Comparison of ENCODE assay signal across 9 mouse cellular contexts in the genomic region with DNA sequence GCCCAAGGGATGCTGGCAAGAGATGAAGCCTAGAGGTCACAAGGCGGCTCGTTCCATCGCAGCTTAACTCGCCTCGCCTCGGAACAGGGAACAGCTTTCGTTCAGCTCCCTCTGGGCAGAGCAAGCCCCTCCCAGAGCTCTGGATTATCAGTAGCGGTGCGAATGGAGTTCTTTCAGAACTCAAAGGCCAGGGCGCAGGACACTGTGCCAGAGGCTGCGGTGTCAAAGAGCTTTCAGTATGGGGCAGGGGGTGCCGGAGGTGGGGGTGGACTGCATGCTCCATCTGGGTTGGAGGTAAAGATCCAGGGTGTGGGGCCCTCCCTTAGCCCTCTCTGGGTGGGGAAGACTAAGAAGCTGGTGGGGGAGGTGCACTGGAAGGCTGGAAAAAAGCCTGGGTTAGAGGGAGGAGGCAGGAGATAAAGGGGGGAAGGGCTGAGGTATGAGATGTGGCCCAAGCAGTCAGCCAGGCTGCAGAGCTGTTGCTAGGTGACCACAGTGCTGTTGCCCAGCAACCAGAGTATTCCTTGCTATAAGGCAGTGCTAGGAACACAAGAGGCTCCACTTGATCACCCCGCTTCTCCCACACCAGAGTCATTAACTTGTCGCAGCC. TPM values are rescaled to one million over a fixed set of nuclear protein-coding genes. Genes with fewer than 3 reads are reported as not detected.
DNase-seq lines count a peak whose midpoint lies in the region; ATAC-seq and TF ChIP-seq lines count a peak whose summit lies in the region.
"Had no signal": no experiment of that assay in that cellular context is flagged by ENCODE, and none has a peak within 500 bp of the region (broad histone marks: within the 10 kb centered on the region; RNA-seq: fewer than 3 reads in every experiment).

No protein-coding gene starts in this region.

- peak overlapping the region; percentile 88 for H3K27ac ChIP-seq in ES-E14 (ENCODE audit: insufficient read depth, low read depth, low read length, poor library complexity, severe bottlenecking)
- peak overlapping the region; percentile 94 for H3K27ac ChIP-seq in forebrain, postnatal 0 days (ENCODE audit: low read depth, low read length)
- H3K27ac ChIP-seq in hindbrain, embryonic 10.5 days, result peak overlapping the region; percentile 93
- H3K27ac ChIP-seq: liver, embryonic 15.5 days had no signal

- H3K9me3 ChIP-seq in ES-E14 (ENCODE audit: control insufficient read depth, insufficient read depth, low read depth, low read length), result no peaks in the 10 kb centered on the region
- no peaks in the 10 kb centered on the region for H3K9me3 ChIP-seq in forebrain, postnatal 0 days (ENCODE audit: low read length)
- no peaks in the 10 kb centered on the region for H3K9me3 ChIP-seq in hindbrain, embryonic 10.5 days
- H3K9me3 ChIP-seq: liver, embryonic 15.5 days had no signal

- H3K4me2 ChIP-seq in forebrain, postnatal 0 days (ENCODE audit: low read depth), result peak overlapping the region; percentile 47
- H3K4me2 ChIP-seq: liver, embryonic 15.5 days had no signal

- H3K9ac ChIP-seq in ES-E14 (ENCODE audit: insufficient read depth, low read depth, low read length, poor library complexity, severe bottlenecking), result peak overlapping the region; percentile 22; the same call in 1 of the 2 replicates
- peak overlapping the region; percentile 44 for H3K9ac ChIP-seq in forebrain, postnatal 0 days
- H3K9ac ChIP-seq: liver, embryonic 15.5 days had no signal

- 1% methylated on average over 14 of the region's 14 CpGs for WGBS in forebrain, postnatal 0 days
- under 1% methylated on average over 14 of the region's 14 CpGs for WGBS in hindbrain, embryonic 10.5 days

- H3K4me3 ChIP-seq in ES-E14 (ENCODE audit: insufficient read depth in 1 of 2, low read depth in 1 of 2, low read length in 2 of 2, poor library complexity in 1 of 2, severe bottlenecking in 1 of 2), result peak overlapping the region in 1 of 2 experiments; percentile 1; a peak in 1 of 4 replicates
- H3K4me3 ChIP-seq in forebrain, postnatal 0 days (ENCODE audit: low read depth, low read length), result peak overlapping the region; percentile 13; the same call in 1 of the 2 replicates
- H3K4me3 ChIP-seq in hindbrain, embryonic 10.5 days, result peak overlapping the region; percentile 47
- H3K4me3 ChIP-seq: liver, embryonic 15.5 days had no signal

- H3K36me3 ChIP-seq in ES-E14 (ENCODE audit: control insufficient read depth, insufficient read depth, low read length, poor library complexity, severe bottlenecking), result no peaks in the 10 kb centered on the region
- peaks cover 4% of the 10 kb centered on the region; the same call in 1 of the 2 replicates for H3K36me3 ChIP-seq in forebrain, postnatal 0 days (ENCODE audit: insufficient read depth)
- H3K36me3 ChIP-seq in hindbrain, embryonic 10.5 days, result peaks cover 6% of the 10 kb centered on the region; the same call in 1 of the 2 replicates
- H3K36me3 ChIP-seq: liver, embryonic 15.5 days had no signal

- H3K4me1 ChIP-seq in ES-E14 (ENCODE audit: control insufficient read depth in 2 of 2, insufficient read depth in 2 of 2, low read length in 2 of 2, poor library complexity in 1 of 2), result peaks cover 8 to 25% of the 10 kb centered on the region in 2 experiments
- H3K4me1 ChIP-seq in forebrain, postnatal 0 days (ENCODE audit: insufficient read depth), result peaks cover 24% of the 10 kb centered on the region
- peaks cover 40% of the 10 kb centered on the region for H3K4me1 ChIP-seq in hindbrain, embryonic 10.5 days (replicated peaks)

- no peaks in the 10 kb centered on the region for H3K27me3 ChIP-seq in forebrain, postnatal 0 days (ENCODE audit: insufficient read depth, low read length)
- H3K27me3 ChIP-seq in hindbrain, embryonic 10.5 days (ENCODE audit: insufficient read depth, poor library complexity, severe bottlenecking), result peaks cover 17% of the 10 kb centered on the region
- H3K27me3 ChIP-seq: liver, embryonic 15.5 days had no signal

- no peak for TF ChIP-seq CTCF in forebrain, postnatal 0 days (IDR thresholded peaks at IDR 0.05; ENCODE audit: low read depth)

- ATAC-seq in forebrain, postnatal 0 days, result peak; percentile 98

- in situ Hi-C loops in ES-E14 (cut with MboI; ENCODE audit: low sequenced_read_pairs in 2 of 2, unreplicated experiment in 2 of 2), result no loop called here

- peak; percentile 89 for DNase-seq in ES-E14 (ENCODE audit: low read depth, low spot score)
- DNase-seq in cerebellum, adult 18-20 months, result peak; percentile 53 to 75
- DNase-seq in forebrain, postnatal 0 days, result peak; percentile 91
- peak; percentile 96 for DNase-seq in hindbrain, embryonic 10.5 days (ENCODE audit: low spot score)
- DNase-seq in layer of hippocampus, postnatal 10 days (ENCODE audit: low spot score in 2 of 2), result peak; percentile 73 to 74
- DNase-seq in lung, postnatal 36 days, result peak; percentile 77
- peak; percentile 89 to 95 for DNase-seq in right cerebral cortex, postnatal 36 days (ENCODE audit: low spot score in 2 of 2)
- DNase-seq in thymus, postnatal 4 days, result no peak

TF ChIP-seq in ES-E14, 5 proteins besides CTCF, POLR2A, EP300 and RAD21:
- no peak for TF ChIP-seq ZC3H11A (IDR thresholded peaks at IDR 0.05; ENCODE audit: borderline replicate concordance, low read depth, low read length)
- no peak for TF ChIP-seq ZNF384 (IDR thresholded peaks at IDR 0.05; ENCODE audit: low read depth, low read length)

RNA-seq across cellular contexts. Expression of a gene that starts 9.1 kb away (rescaled TPM):
- 56.9 and 78.8 TPM in 2 replicates for total RNA-seq in ES-E14 (2012; rRNA removed)
- 353 and 511 TPM in 2 replicates for total RNA-seq in forebrain, postnatal 0 days (2014; rRNA removed)
- polyA plus RNA-seq in forebrain, postnatal 0 days (2015; fragmentation: Nextera tagmentation; extraction: Ambion mirVana), result 206 and 283 TPM in 2 replicates
- 166 and 233 TPM in 2 replicates for polyA plus RNA-seq in hindbrain, embryonic 10.5 days (2016; fragmentation: Nextera tagmentation; extraction: Ambion mirVana)
- total RNA-seq in layer of hippocampus, postnatal 10 days (2021), result 100 to 1,000 TPM; 239 to 247 TPM

RNA-seq across cellular contexts. Expression of a gene that starts 9.8 kb away (rescaled TPM):
- 13.7 and 18.1 TPM in 2 replicates for total RNA-seq in ES-E14 (2012; rRNA removed)
- total RNA-seq in forebrain, postnatal 0 days (2014; rRNA removed), result 29.2 and 39.3 TPM in 2 replicates
- polyA plus RNA-seq in forebrain, postnatal 0 days (2015; fragmentation: Nextera tagmentation; extraction: Ambion mirVana), result 35.4 and 39.9 TPM in 2 replicates
- 7.3 and 12.2 TPM in 2 replicates for polyA plus RNA-seq in hindbrain, embryonic 10.5 days (2016; fragmentation: Nextera tagmentation; extraction: Ambion mirVana)
- total RNA-seq in layer of hippocampus, postnatal 10 days (2021), result 10 to 100 TPM; 48.7 to 49.0 TPM

RNA-seq across cellular contexts. Expression of a gene that starts 18.0 kb away (rescaled TPM):
- total RNA-seq in ES-E14 (2012; rRNA removed), result 112 and 209 TPM in 2 replicates
- total RNA-seq in forebrain, postnatal 0 days (2014; rRNA removed), result 99.6 and 115 TPM in 2 replicates
- polyA plus RNA-seq in forebrain, postnatal 0 days (2015; fragmentation: Nextera tagmentation; extraction: Ambion mirVana), result 221 and 261 TPM in 2 replicates
- 169 and 222 TPM in 2 replicates for polyA plus RNA-seq in hindbrain, embryonic 10.5 days (2016; fragmentation: Nextera tagmentation; extraction: Ambion mirVana)
- 10 to 100 TPM; 74.3 to 83.8 TPM for total RNA-seq in layer of hippocampus, postnatal 10 days (2021)

RNA-seq across cellular contexts. Expression of a gene that starts 20.4 kb away (rescaled TPM):
- 36.6 and 57.3 TPM in 2 replicates for total RNA-seq in ES-E14 (2012; rRNA removed)
- 70.7 and 71.3 TPM in 2 replicates for total RNA-seq in forebrain, postnatal 0 days (2014; rRNA removed)
- polyA plus RNA-seq in forebrain, postnatal 0 days (2015; fragmentation: Nextera tagmentation; extraction: Ambion mirVana), result 104 and 108 TPM in 2 replicates
- polyA plus RNA-seq in hindbrain, embryonic 10.5 days (2016; fragmentation: Nextera tagmentation; extraction: Ambion mirVana), result 57.0 and 69.3 TPM in 2 replicates
- total RNA-seq in layer of hippocampus, postnatal 10 days (2021), result 10 to 100 TPM; 59.6 to 63.4 TPM

RNA-seq across cellular contexts. Expression of a gene that starts 27.6 kb away (rescaled TPM):
- 344 and 404 TPM in 2 replicates for total RNA-seq in ES-E14 (2012; rRNA removed)
- total RNA-seq in forebrain, postnatal 0 days (2014; rRNA removed), result 115 and 129 TPM in 2 replicates
- 102 and 106 TPM in 2 replicates for polyA plus RNA-seq in forebrain, postnatal 0 days (2015; fragmentation: Nextera tagmentation; extraction: Ambion mirVana)
- 185 and 214 TPM in 2 replicates for polyA plus RNA-seq in hindbrain, embryonic 10.5 days (2016; fragmentation: Nextera tagmentation; extraction: Ambion mirVana)
- total RNA-seq in layer of hippocampus, postnatal 10 days (2021), result 10 to 100 TPM; 78.2 to 83.9 TPM
